In the genomic region with DNA sequence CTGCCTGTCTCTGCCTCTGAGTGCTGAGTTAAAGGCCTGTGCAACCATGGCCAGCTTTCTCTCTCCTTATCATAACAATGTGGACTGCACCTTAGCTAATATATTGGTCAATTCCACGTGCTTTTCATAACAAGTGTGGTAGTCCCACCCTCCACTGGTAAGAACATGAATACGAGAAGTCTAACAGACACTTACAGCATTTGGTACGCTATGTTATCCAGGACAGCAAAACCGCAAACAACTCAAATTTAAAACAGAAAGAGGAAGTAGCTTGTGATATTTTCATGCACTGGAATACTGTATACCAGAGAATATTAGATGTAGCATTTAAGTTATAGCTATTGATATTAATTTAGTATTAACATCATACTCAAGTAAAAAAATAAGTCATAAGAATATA, we compare ENCODE assay signal across 29 mouse cellular contexts. TPM values are rescaled to one million over a fixed set of nuclear protein-coding genes. Genes with fewer than 3 reads are reported as not detected.
DNase-seq lines count a peak whose midpoint lies in the region; ATAC-seq and TF ChIP-seq lines count a peak whose summit lies in the region.
"Had no signal": no experiment of that assay in that cellular context is flagged by ENCODE, and none has a peak within 500 bp of the region (broad histone marks: within the 10 kb centered on the region; RNA-seq: fewer than 3 reads in every experiment).

No protein-coding gene starts in this region.

- ATAC-seq in granulocyte monocyte progenitor cell, adult 5-6 weeks (replicated peaks; ENCODE audit: poor library complexity, severe bottlenecking) = peak; percentile 86
- ATAC-seq in megakaryocyte progenitor cell, adult 5-6 weeks (replicated peaks; ENCODE audit: poor library complexity) = peak; percentile 66
- ATAC-seq: forebrain, embryonic 15.5 days; intestine, postnatal 0 days had no signal

- TF ChIP-seq EP300 in MEL (IDR thresholded peaks at IDR 0.05; ENCODE audit: low read depth in 1 of 2, low read length in 2 of 2) = peak; percentile 61 to 81; a peak in 3 of 4 replicates

- no peaks in the 10 kb centered on the region for H3K79me2 ChIP-seq in MEL (ENCODE audit: control insufficient read depth, insufficient read depth, low read length, poor library complexity)

- no peak; a peak in 1 of 6 replicates for TF ChIP-seq CTCF in MEL (IDR thresholded peaks at IDR 0.05 in 2 of 3, conservative IDR thresholded peaks at IDR 0.05 in 1 of 3; ENCODE audit: control insufficient read depth in 1 of 3, insufficient read depth in 1 of 3, low read depth in 2 of 3, low read length in 3 of 3, poor library complexity in 1 of 3, severe bottlenecking in 1 of 3)
- no peak for TF ChIP-seq CTCF in cerebellum, adult 2 months (IDR thresholded peaks at IDR 0.05; ENCODE audit: borderline replicate concordance, insufficient read depth, low read depth, low read length)

- peaks cover 0 to 1% of the 10 kb centered on the region in 2 experiments; a peak in 1 of 4 replicates for H3K4me1 ChIP-seq in MEL (ENCODE audit: control insufficient read depth in 1 of 2, insufficient read depth in 2 of 2, low read length in 2 of 2)
- H3K4me1 ChIP-seq in cerebellum, adult 2 months (ENCODE audit: control insufficient read depth, insufficient read depth, low read length) = no peaks in the 10 kb centered on the region
- H3K4me1 ChIP-seq: forebrain, embryonic 12.5 days; heart, embryonic 15.5 days; hindbrain, embryonic 12.5 days had no signal

- H3K27ac ChIP-seq in MEL (ENCODE audit: control insufficient read depth, low read depth, low read length) = peak overlapping the region; percentile 70
- H3K27ac ChIP-seq in cerebellum, adult 2 months (ENCODE audit: insufficient read depth, low read length) = no peak overlapping the region
- H3K27ac ChIP-seq: embryonic facial prominence, embryonic 10.5 days; embryonic facial prominence, embryonic 13.5 days; forebrain, embryonic 12.5 days; forebrain, embryonic 15.5 days; gastrocnemius, adult 2 months; heart, embryonic 15.5 days; hindbrain, embryonic 12.5 days; hindbrain, embryonic 15.5 days had no signal

- peak overlapping the region; percentile 18 to 39; a peak in 2 of 4 replicates for H3K4me3 ChIP-seq in MEL (ENCODE audit: control insufficient read depth in 1 of 2, insufficient read depth in 1 of 2, low read depth in 2 of 2, low read length in 2 of 2)
- H3K4me3 ChIP-seq in cerebellum, adult 2 months (replicated peaks; ENCODE audit: insufficient read depth, low read depth, low read length) = no peak overlapping the region
- H3K4me3 ChIP-seq: embryonic facial prominence, embryonic 10.5 days; embryonic facial prominence, embryonic 13.5 days; erythroblast, embryonic 14.5 days; forebrain, embryonic 12.5 days; forebrain, embryonic 15.5 days; gastrocnemius, adult 2 months; heart, embryonic 12.5 days; heart, embryonic 15.5 days; hindbrain, embryonic 12.5 days; hindbrain, embryonic 15.5 days had no signal

- WGBS in cerebellum, adult 2 months = 91% methylated on average over 4 of the region's 4 CpGs

- TF ChIP-seq RAD21 in MEL (IDR thresholded peaks at IDR 0.05; ENCODE audit: low read depth, low read length) = no peak

- no peak for TF ChIP-seq POLR2A in MEL (IDR thresholded peaks at IDR 0.05; ENCODE audit: control insufficient read depth in 1 of 2, insufficient read depth in 1 of 2, low read depth in 1 of 2, low read length in 2 of 2, poor library complexity in 1 of 2)
- TF ChIP-seq POLR2A in cerebellum, adult 2 months (IDR thresholded peaks at IDR 0.05; ENCODE audit: borderline replicate concordance, insufficient read depth, low read length) = no peak

- peaks cover 0 to 5% of the 10 kb centered on the region in 2 experiments; a peak in 2 of 4 replicates for H3K36me3 ChIP-seq in MEL (ENCODE audit: control insufficient read depth in 1 of 2, insufficient read depth in 2 of 2, low read length in 2 of 2)
- H3K36me3 ChIP-seq: heart, embryonic 15.5 days had no signal

- no peaks in the 10 kb centered on the region for H3K27me3 ChIP-seq in MEL (ENCODE audit: control insufficient read depth in 1 of 2, insufficient read depth in 2 of 2, low read length in 2 of 2)
- H3K27me3 ChIP-seq in cerebellum, adult 2 months (ENCODE audit: control insufficient read depth, insufficient read depth, low read length) = no peaks in the 10 kb centered on the region
- H3K27me3 ChIP-seq: embryonic facial prominence, embryonic 13.5 days; forebrain, embryonic 12.5 days; forebrain, embryonic 15.5 days; hindbrain, embryonic 12.5 days; hindbrain, embryonic 15.5 days had no signal

- DNase-seq in 416B (ENCODE audit: low read depth) = peak; percentile 23
- DNase-seq in MEL (ENCODE audit: low read depth, low spot score) = peak; percentile 85
- DNase-seq in cerebellum, adult 2 months = no peak
- DNase-seq in heart, adult 9 months (ENCODE audit: low spot score in 2 of 2) = no peak
- no peak for DNase-seq in lung, postnatal 4 days
- DNase-seq in frontal cortex, postnatal 10 days (ENCODE audit: low spot score in 2 of 2) = no peak
- DNase-seq: adrenal gland, adult 2 months; adrenal gland, postnatal 25 days; cerebellum, adult 18-20 months; cerebellum, adult 9-11 months; cerebellum, postnatal 25 days; embryo, embryonic 11 days; gastrocnemius, adult 2 months; gastrocnemius, postnatal 14 days; heart, postnatal 14 days; heart, postnatal 4 days; kidney, adult 2 months had no signal

- no peaks in the 10 kb centered on the region for H3K9me3 ChIP-seq in MEL (replicated peaks; ENCODE audit: insufficient read depth, low read length)
- H3K9me3 ChIP-seq: forebrain, embryonic 15.5 days; hindbrain, embryonic 12.5 days; hindbrain, embryonic 15.5 days had no signal

- H3K9ac ChIP-seq in MEL (ENCODE audit: control insufficient read depth, low read depth, low read length, poor library complexity, severe bottlenecking) = peak overlapping the region; percentile 38
- H3K9ac ChIP-seq: embryonic facial prominence, embryonic 13.5 days; forebrain, embryonic 12.5 days; forebrain, embryonic 15.5 days; heart, embryonic 12.5 days; heart, embryonic 15.5 days; hindbrain, embryonic 12.5 days; hindbrain, embryonic 15.5 days had no signal

TF ChIP-seq in MEL, 35 proteins besides CTCF, POLR2A, EP300 and RAD21 (continues in another document):
- TF ChIP-seq RCOR1 (IDR thresholded peaks at IDR 0.05; ENCODE audit: low read depth, low read length) = peak; percentile 57; the same call in 1 of the 2 replicates
- no peak for TF ChIP-seq NELFE (IDR thresholded peaks at IDR 0.05; ENCODE audit: low read depth, low read length)
- TF ChIP-seq NRF1 (IDR thresholded peaks at IDR 0.05; ENCODE audit: insufficient read depth, low read depth, low read length, poor library complexity, severe bottlenecking) = no peak
- TF ChIP-seq CHD1 (IDR thresholded peaks at IDR 0.05; ENCODE audit: low read depth, low read length) = no peak
- TF ChIP-seq KAT2A (conservative IDR thresholded peaks at IDR 0.05; ENCODE audit: low read depth, low read length) = no peak; the same call in 1 of the 2 replicates
- TF ChIP-seq POLR2AphosphoS2 (IDR thresholded peaks at IDR 0.05; ENCODE audit: low read length) = no peak
- no peak for TF ChIP-seq TAL1 (IDR thresholded peaks at IDR 0.05; ENCODE audit: low read length)
- TF ChIP-seq GABPA (IDR thresholded peaks at IDR 0.05; ENCODE audit: low read depth, low read length) = no peak
- no peak for TF ChIP-seq CHD2 (IDR thresholded peaks at IDR 0.05; ENCODE audit: low read length)
- no peak for TF ChIP-seq E2F4 (IDR thresholded peaks at IDR 0.05; ENCODE audit: borderline replicate concordance, low read depth, low read length)
- no peak for TF ChIP-seq MAZ (IDR thresholded peaks at IDR 0.05; ENCODE audit: low read depth, low read length)
- no peak for TF ChIP-seq ZC3H11A (IDR thresholded peaks at IDR 0.05; ENCODE audit: low read depth, low read length)
- peak; percentile 34; the same call in 1 of the 2 replicates for TF ChIP-seq ELF1 (IDR thresholded peaks at IDR 0.05; ENCODE audit: low read depth, low read length)
- no peak for TF ChIP-seq MEF2A (IDR thresholded peaks at IDR 0.05; ENCODE audit: extremely low read depth, insufficient replicate concordance, low read depth, low read length, poor library complexity, severe bottlenecking)
- TF ChIP-seq TCF12 (IDR thresholded peaks at IDR 0.05; ENCODE audit: low read depth, low read length) = no peak
- TF ChIP-seq ZNF384 (IDR thresholded peaks at IDR 0.05; ENCODE audit: low read depth, low read length) = no peak
- no peak for TF ChIP-seq ZMIZ1 (IDR thresholded peaks at IDR 0.05; ENCODE audit: low read depth, low read length)
- TF ChIP-seq ETS1 (IDR thresholded peaks at IDR 0.05; ENCODE audit: low read depth, low read length) = peak; percentile 74
- peak; percentile 44; the same call in 1 of the 2 replicates for TF ChIP-seq GATA1 (IDR thresholded peaks at IDR 0.05; ENCODE audit: low read depth, low read length)
- TF ChIP-seq JUND (IDR thresholded peaks at IDR 0.05; ENCODE audit: low read depth, low read length) = no peak
- TF ChIP-seq POLR2AphosphoS5 (IDR thresholded peaks at IDR 0.05; ENCODE audit: borderline replicate concordance, low read depth, low read length) = no peak
- TF ChIP-seq SIN3A (IDR thresholded peaks at IDR 0.05; ENCODE audit: low read length) = peak; percentile 91
- TF ChIP-seq USF1 (IDR thresholded peaks at IDR 0.05; ENCODE audit: low read depth, low read length) = peak; percentile 37; the same call in 1 of the 2 replicates
- TF ChIP-seq TBP (IDR thresholded peaks at IDR 0.05; ENCODE audit: low read depth, low read length) = no peak

RNA-seq across cellular contexts. Expression of gene Srgap1, which starts 7.5 kb away (rescaled TPM):
- not detected in 2 replicates for total RNA-seq in MEL (2012; rRNA removed)
- polyA plus RNA-seq in MEL (2012; ENCODE audit: insufficient read depth in 1 of 2, insufficient read length in 2 of 2, low read depth in 1 of 2, low replicate concordance in 2 of 2, missing spikeins in 1 of 2) = not detected
- total RNA-seq in granulocyte monocyte progenitor cell, adult 5-6 weeks (2014; fragmentation: Nextera tagmentation) = not detected in 2 replicates
- total RNA-seq in granulocyte monocyte progenitor cell, adult 5-6 weeks (2017) = under 0.01 TPM in 1 of 2 replicates, not detected in the other
- 0.07 and 0.90 TPM in 2 replicates for total RNA-seq in megakaryocyte progenitor cell, adult 5-6 weeks (2015)
- 0.07 TPM in 1 of 2 replicates, not detected in the other for total RNA-seq in megakaryocyte progenitor cell, adult 5-6 weeks (2017)
- 18.5 and 18.7 TPM in 2 replicates for polyA plus RNA-seq in cerebellum, adult 2 months (2012; rRNA removed)

RNA-seq across cellular contexts. Expression of gene Rxylt1, which starts 57.6 kb away (rescaled TPM):
- 24.3 and 30.6 TPM in 2 replicates for total RNA-seq in MEL (2012; rRNA removed)
- 10 to 100 TPM in 1 of 2 experiments, not detected in 1; 26.1 TPM for polyA plus RNA-seq in MEL (2012; ENCODE audit: insufficient read depth in 1 of 2, insufficient read length in 2 of 2, low read depth in 1 of 2, low replicate concordance in 2 of 2, missing spikeins in 1 of 2)
- total RNA-seq in granulocyte monocyte progenitor cell, adult 5-6 weeks (2014; fragmentation: Nextera tagmentation) = 29.6 and 36.5 TPM in 2 replicates
- 44.2 and 62.0 TPM in 2 replicates for total RNA-seq in granulocyte monocyte progenitor cell, adult 5-6 weeks (2017)
- 37.4 and 37.7 TPM in 2 replicates for total RNA-seq in megakaryocyte progenitor cell, adult 5-6 weeks (2015)
- 35.3 and 56.9 TPM in 2 replicates for total RNA-seq in megakaryocyte progenitor cell, adult 5-6 weeks (2017)
- polyA plus RNA-seq in cerebellum, adult 2 months (2012; rRNA removed) = 21.6 and 24.7 TPM in 2 replicates

Comparison
In these comparisons a context has a peak if more than half of its experiments do, and no peak if none do; other contexts are left out.
1. DNase-seq: peak in 416B (single experiment) and MEL (single experiment); none in cerebellum, adult 2 months (0 of 2), heart, adult 9 months (0 of 2), lung, postnatal 4 days (0 of 2) and frontal cortex, postnatal 10 days (0 of 2).